In the genomic region with DNA sequence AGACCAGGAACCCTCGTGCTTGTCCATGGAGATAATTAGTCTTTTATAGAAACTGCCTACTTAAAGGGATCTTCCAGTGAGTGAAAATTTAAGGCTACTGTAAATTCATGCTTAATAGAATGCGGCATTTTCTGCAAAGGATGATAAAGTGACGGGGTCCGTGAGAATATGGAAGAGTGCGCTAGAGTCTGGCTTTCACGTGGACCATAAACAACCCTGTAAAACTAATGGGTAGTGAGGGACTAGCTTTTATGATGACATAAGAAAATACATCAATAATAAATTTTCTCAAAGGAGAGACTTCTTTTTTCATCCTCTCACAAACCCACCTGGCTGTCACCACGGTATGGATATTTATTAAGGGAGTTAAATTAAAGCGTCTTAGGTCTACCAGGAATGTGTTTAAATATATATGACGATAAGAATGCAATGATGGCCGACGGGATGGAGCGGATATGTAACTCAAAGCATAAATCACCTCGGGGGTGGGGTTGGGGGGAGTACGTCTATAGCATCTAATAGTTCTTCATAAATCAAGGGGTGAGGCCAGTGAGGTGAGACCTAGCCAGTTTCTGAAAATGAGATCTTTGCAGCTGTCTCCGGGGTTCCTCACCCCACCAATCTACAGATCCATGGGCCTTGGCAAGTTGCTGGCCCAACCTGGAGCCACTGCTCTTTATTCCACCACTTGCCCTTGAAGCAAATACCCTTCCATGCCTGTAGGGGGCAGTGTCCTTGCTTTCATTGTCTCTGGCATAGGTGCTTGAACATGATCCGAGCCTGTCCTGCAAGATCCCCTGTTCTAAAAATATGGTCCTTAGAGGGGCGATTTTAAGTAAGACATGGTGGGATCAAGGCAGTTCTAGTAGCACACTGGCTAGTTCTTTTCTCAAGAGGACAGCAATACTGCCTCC, we compare ENCODE assay signal across 13 mouse cellular contexts. TPM values are rescaled to one million over a fixed set of nuclear protein-coding genes. Genes with fewer than 3 reads are reported as not detected.
A peak's percentile ranks its signal among the peaks of the same experiment; 100 is the strongest.
DNase-seq lines count a peak whose midpoint lies in the region; ATAC-seq and TF ChIP-seq lines count a peak whose summit lies in the region.
"Had no signal": no experiment of that assay in that cellular context is flagged by ENCODE, and none has a peak within 500 bp of the region (broad histone marks: within the 10 kb centered on the region; RNA-seq: fewer than 3 reads in every experiment).

No protein-coding gene starts in this region.

- H3K27ac ChIP-seq in embryonic facial prominence, embryonic 11.5 days (replicated peaks; ENCODE audit: low read depth, low read length) = no peak overlapping the region
- no peak overlapping the region for H3K27ac ChIP-seq in embryonic facial prominence, embryonic 10.5 days (replicated peaks)
- no peak overlapping the region for H3K27ac ChIP-seq in liver, embryonic 14.5 days
- H3K27ac ChIP-seq in ES-Bruce4 (ENCODE audit: insufficient read depth, low read length) = no peak overlapping the region
- no peak overlapping the region for H3K27ac ChIP-seq in neural tube, embryonic 14.5 days (ENCODE audit: low read depth, low read length)
- H3K27ac ChIP-seq: embryonic facial prominence, embryonic 13.5 days; hindbrain, embryonic 15.5 days had no signal

- DNase-seq in embryonic facial prominence, embryonic 11.5 days (ENCODE audit: low spot score) = peak; percentile 11
- no peak for DNase-seq in embryonic facial prominence, embryonic 10.5 days (ENCODE audit: low spot score)
- DNase-seq in liver, embryonic 14.5 days (ENCODE audit: low read depth in 3 of 3, low spot score in 3 of 3) = no peak
- DNase-seq in liver = no peak
- DNase-seq in right cerebral cortex, postnatal 25 days = no peak
- DNase-seq in retina, embryonic 14.5 days (ENCODE audit: low spot score) = no peak
- DNase-seq: kidney, postnatal 10 days had no signal

- H3K36me3 ChIP-seq in embryonic facial prominence, embryonic 11.5 days (replicated peaks; ENCODE audit: control insufficient read depth, insufficient read depth, low read depth, low read length) = no peaks in the 10 kb centered on the region
- no peaks in the 10 kb centered on the region for H3K36me3 ChIP-seq in embryonic facial prominence, embryonic 10.5 days (replicated peaks)
- no peaks in the 10 kb centered on the region for H3K36me3 ChIP-seq in liver, embryonic 14.5 days (replicated peaks; ENCODE audit: control insufficient read depth, insufficient read depth, low read depth)
- no peaks in the 10 kb centered on the region for H3K36me3 ChIP-seq in ES-Bruce4 (ENCODE audit: control insufficient read depth, insufficient read depth, low read length, poor library complexity, severe bottlenecking)
- no peaks in the 10 kb centered on the region for H3K36me3 ChIP-seq in neural tube, embryonic 14.5 days (ENCODE audit: control insufficient read depth, insufficient read depth, low read length)
- H3K36me3 ChIP-seq: embryonic facial prominence, embryonic 13.5 days; hindbrain, embryonic 15.5 days had no signal

- no peaks in the 10 kb centered on the region for H3K9me3 ChIP-seq in embryonic facial prominence, embryonic 11.5 days (replicated peaks; ENCODE audit: control insufficient read depth, low read length)
- H3K9me3 ChIP-seq in embryonic facial prominence, embryonic 10.5 days = no peaks in the 10 kb centered on the region
- H3K9me3 ChIP-seq in liver, embryonic 14.5 days (ENCODE audit: control insufficient read depth, low read length) = no peaks in the 10 kb centered on the region
- H3K9me3 ChIP-seq in ES-Bruce4 (replicated peaks; ENCODE audit: control insufficient read depth, insufficient read depth, low read length, poor library complexity, severe bottlenecking) = no peaks in the 10 kb centered on the region
- no peaks in the 10 kb centered on the region for H3K9me3 ChIP-seq in neural tube, embryonic 14.5 days (ENCODE audit: control insufficient read depth, low read length)
- H3K9me3 ChIP-seq: embryonic facial prominence, embryonic 13.5 days; hindbrain, embryonic 15.5 days had no signal

- no peak for TF ChIP-seq POLR2A in ES-Bruce4 (IDR thresholded peaks at IDR 0.05; ENCODE audit: insufficient read depth, low read length)

- H3K4me1 ChIP-seq in embryonic facial prominence, embryonic 11.5 days (ENCODE audit: control insufficient read depth, insufficient read depth, low read length) = no peaks in the 10 kb centered on the region
- no peaks in the 10 kb centered on the region for H3K4me1 ChIP-seq in embryonic facial prominence, embryonic 10.5 days
- H3K4me1 ChIP-seq in liver, embryonic 14.5 days (replicated peaks; ENCODE audit: control insufficient read depth in 2 of 2, insufficient read depth in 2 of 2, low read length in 1 of 2) = no peaks in the 10 kb centered on the region
- no peaks in the 10 kb centered on the region for H3K4me1 ChIP-seq in ES-Bruce4 (ENCODE audit: control insufficient read depth, insufficient read depth, low read length)
- no peaks in the 10 kb centered on the region for H3K4me1 ChIP-seq in neural tube, embryonic 14.5 days (ENCODE audit: control insufficient read depth, insufficient read depth, low read length)
- H3K4me1 ChIP-seq: embryonic facial prominence, embryonic 13.5 days; hindbrain, embryonic 15.5 days; megakaryocyte, embryonic 14.5 days had no signal

- no peak for ATAC-seq in embryonic facial prominence, embryonic 11.5 days (replicated peaks; ENCODE audit: insufficient number of reproducible peaks, low FRiP score, low TSS enrichment, low read depth)
- no peak for ATAC-seq in liver, embryonic 14.5 days (ENCODE audit: insufficient read depth)
- ATAC-seq in neural tube, embryonic 14.5 days (ENCODE audit: low read depth) = peak; percentile 68

- no peaks in the 10 kb centered on the region for H3K27me3 ChIP-seq in embryonic facial prominence, embryonic 11.5 days (ENCODE audit: control insufficient read depth, insufficient read depth, low read length)
- H3K27me3 ChIP-seq in embryonic facial prominence, embryonic 10.5 days (replicated peaks; ENCODE audit: low read depth, poor library complexity, severe bottlenecking) = no peaks in the 10 kb centered on the region
- no peaks in the 10 kb centered on the region for H3K27me3 ChIP-seq in liver, embryonic 14.5 days (ENCODE audit: control insufficient read depth, insufficient read depth, low read length)
- H3K27me3 ChIP-seq in ES-Bruce4 (ENCODE audit: control insufficient read depth, insufficient read depth, low read length, poor library complexity, severe bottlenecking) = no peaks in the 10 kb centered on the region; the same call in 1 of the 2 replicates
- H3K27me3 ChIP-seq in neural tube, embryonic 14.5 days (ENCODE audit: control insufficient read depth, insufficient read depth, low read length) = no peaks in the 10 kb centered on the region
- H3K27me3 ChIP-seq: embryonic facial prominence, embryonic 13.5 days; hindbrain, embryonic 15.5 days; megakaryocyte, embryonic 14.5 days had no signal

- no peak overlapping the region for H3K4me2 ChIP-seq in embryonic facial prominence, embryonic 11.5 days (ENCODE audit: low read depth, low read length)
- no peak overlapping the region for H3K4me2 ChIP-seq in liver, embryonic 14.5 days (ENCODE audit: low read depth)
- no peak overlapping the region for H3K4me2 ChIP-seq in neural tube, embryonic 14.5 days (ENCODE audit: low read depth, low read length)
- H3K4me2 ChIP-seq: embryonic facial prominence, embryonic 13.5 days; hindbrain, embryonic 15.5 days had no signal

- no peak overlapping the region for H3K4me3 ChIP-seq in embryonic facial prominence, embryonic 11.5 days (ENCODE audit: low read depth, low read length)
- no peak overlapping the region for H3K4me3 ChIP-seq in embryonic facial prominence, embryonic 10.5 days
- H3K4me3 ChIP-seq in liver, embryonic 14.5 days (ENCODE audit: insufficient read depth in 1 of 2, low read depth in 2 of 2, low read length in 2 of 2) = no peak overlapping the region
- H3K4me3 ChIP-seq in ES-Bruce4 (ENCODE audit: low read depth, low read length) = no peak overlapping the region
- no peak overlapping the region for H3K4me3 ChIP-seq in neural tube, embryonic 14.5 days (ENCODE audit: low read depth, low read length)
- H3K4me3 ChIP-seq: embryonic facial prominence, embryonic 13.5 days; hindbrain, embryonic 15.5 days; megakaryocyte, embryonic 14.5 days had no signal

- TF ChIP-seq CTCF in liver, embryonic 14.5 days (IDR thresholded peaks at IDR 0.05; ENCODE audit: low read depth) = peak; percentile 52
- TF ChIP-seq CTCF in ES-Bruce4 (IDR thresholded peaks at IDR 0.05; ENCODE audit: low read depth, low read length) = peak; percentile 56

- no peak overlapping the region for H3K9ac ChIP-seq in embryonic facial prominence, embryonic 11.5 days (replicated peaks; ENCODE audit: low read length)
- no peak overlapping the region for H3K9ac ChIP-seq in liver, embryonic 14.5 days (replicated peaks)
- no peak overlapping the region for H3K9ac ChIP-seq in ES-Bruce4 (ENCODE audit: low read depth, poor library complexity, severe bottlenecking)
- H3K9ac ChIP-seq in neural tube, embryonic 14.5 days (replicated peaks; ENCODE audit: low read depth, low read length) = no peak overlapping the region
- H3K9ac ChIP-seq: embryonic facial prominence, embryonic 13.5 days; hindbrain, embryonic 15.5 days had no signal

- TF ChIP-seq EP300 in liver, embryonic 14.5 days (IDR thresholded peaks at IDR 0.05; ENCODE audit: low read depth) = no peak
- TF ChIP-seq EP300 in ES-Bruce4 (IDR thresholded peaks at IDR 0.05; ENCODE audit: insufficient read depth, low read depth, low read length) = no peak

- 92% methylated on average over 17 of the region's 17 CpGs for WGBS in embryonic facial prominence, embryonic 11.5 days
- 92% methylated on average over 17 of the region's 17 CpGs for WGBS in embryonic facial prominence, embryonic 10.5 days
- 76% methylated on average over 17 of the region's 17 CpGs for WGBS in liver, embryonic 14.5 days (ENCODE audit: insufficient replicate concordance)
- 66% methylated on average over 17 of the region's 17 CpGs for WGBS in neural tube, embryonic 14.5 days

RNA-seq across cellular contexts. Expression of a gene that starts 35.8 kb away (rescaled TPM):
- not detected in 2 replicates for polyA plus RNA-seq in embryonic facial prominence, embryonic 11.5 days (2014; fragmentation: Nextera tagmentation; extraction: Ambion mirVana)
- polyA plus RNA-seq in embryonic facial prominence, embryonic 10.5 days (2016; fragmentation: Nextera tagmentation; extraction: Ambion mirVana) = not detected in 2 replicates
- not detected in 2 replicates for polyA plus RNA-seq in liver, embryonic 14.5 days (2012; rRNA removed)
- polyA plus RNA-seq in liver, embryonic 14.5 days (2014; fragmentation: Nextera tagmentation; extraction: Ambion mirVana) = not detected in 2 replicates
- not detected in 2 replicates for polyA plus RNA-seq in ES-Bruce4 (2011; ENCODE audit: insufficient read depth, insufficient read length, low read depth, missing spikeins)
- not detected in 2 replicates for polyA plus RNA-seq in neural tube, embryonic 14.5 days (2014; fragmentation: Nextera tagmentation; extraction: Ambion mirVana)
- polyA plus RNA-seq: limb, embryonic 11.5 days had no signal

RNA-seq across cellular contexts. Expression of a gene that starts 39.1 kb away (rescaled TPM):
- 41.1 and 41.9 TPM in 2 replicates for polyA plus RNA-seq in embryonic facial prominence, embryonic 11.5 days (2014; fragmentation: Nextera tagmentation; extraction: Ambion mirVana)
- polyA plus RNA-seq in embryonic facial prominence, embryonic 10.5 days (2016; fragmentation: Nextera tagmentation; extraction: Ambion mirVana) = 25.5 and 27.4 TPM in 2 replicates
- 5.3 and 8.4 TPM in 2 replicates for polyA plus RNA-seq in liver, embryonic 14.5 days (2012; rRNA removed)
- 5.4 and 7.2 TPM in 2 replicates for polyA plus RNA-seq in liver, embryonic 14.5 days (2014; fragmentation: Nextera tagmentation; extraction: Ambion mirVana)
- polyA plus RNA-seq in ES-Bruce4 (2011; ENCODE audit: insufficient read depth, insufficient read length, low read depth, missing spikeins) = 100 and 105 TPM in 2 replicates
- 87.2 and 100 TPM in 2 replicates for polyA plus RNA-seq in neural tube, embryonic 14.5 days (2014; fragmentation: Nextera tagmentation; extraction: Ambion mirVana)
